Mouse (Mus musculus): ENCODE data around the gene 2010300C02Rik. TPM values are rescaled to one million over a fixed set of nuclear protein-coding genes. Genes with fewer than 3 reads are reported as not detected.
A peak's percentile ranks its signal among the peaks of the same experiment; 100 is the strongest.

Gene 2010300C02Rik
- polyA plus RNA-seq, 1 experiment from 2014 or later: 8.5 TPM

DNA sequence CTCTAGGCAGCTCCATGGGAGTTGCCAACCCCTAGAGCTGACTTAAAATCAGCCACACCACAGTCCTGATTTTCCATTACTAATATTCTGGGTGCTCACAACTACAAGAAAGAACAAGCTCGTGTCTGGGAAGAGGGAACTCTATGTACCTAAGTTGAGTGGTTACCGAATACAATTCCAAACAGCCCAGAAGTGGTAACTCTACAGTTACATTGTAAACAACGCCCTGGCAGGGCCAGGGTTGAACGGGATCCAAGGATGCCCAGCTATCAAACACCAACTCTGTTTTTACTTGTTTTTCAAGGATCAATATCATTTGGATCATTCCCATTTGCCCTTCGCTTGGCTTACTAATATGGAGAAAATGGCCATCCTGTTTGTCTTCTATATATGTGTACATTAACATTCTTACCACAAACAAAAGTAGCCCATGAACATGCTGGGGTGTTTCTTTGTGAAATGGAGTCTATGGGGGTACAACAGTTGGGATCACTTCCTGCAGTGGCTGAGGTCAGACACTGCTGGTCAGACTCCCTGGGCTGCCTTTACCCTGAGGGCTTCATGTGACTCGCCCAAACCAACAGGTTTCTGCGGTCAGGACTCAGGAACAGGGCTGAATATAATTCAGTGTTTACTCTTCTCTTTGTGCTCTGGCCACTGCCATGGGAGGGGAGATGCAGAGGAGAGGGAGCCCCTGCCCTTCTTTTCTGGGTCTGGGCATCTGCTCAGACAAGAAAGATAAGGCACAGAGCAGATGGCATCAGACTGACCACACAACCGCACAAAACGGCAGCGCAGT lies 89.3 kb downstream of the 2010300C02Rik start:
- Histone ChIP-seq H3K27me3 (ENCODE audit: insufficient read depth, low read length) (no peaks in the 10 kb centered on the region), H3K4me1 (ENCODE audit: insufficient read depth) (no peaks in the 10 kb centered on the region), H3K4me2 (no peak overlapping the region), H3K9ac (no peak overlapping the region), H3K4me3 (ENCODE audit: low read depth, low read length) (no peak overlapping the region), H3K9me3 (ENCODE audit: low read depth, low read length) (no peaks in the 10 kb centered on the region), H3K36me3 (ENCODE audit: insufficient read depth) (no peaks in the 10 kb centered on the region), H3K27ac (ENCODE audit: low read depth) (no peak overlapping the region)
- 70% methylated on average over 10 of the region's 10 CpGs for WGBS
- TF ChIP-seq CTCF (IDR thresholded peaks at IDR 0.05; ENCODE audit: low read depth): no peak
- ATAC-seq (ENCODE audit: insufficient read depth): no peak
- no peak for DNase-seq

DNA sequence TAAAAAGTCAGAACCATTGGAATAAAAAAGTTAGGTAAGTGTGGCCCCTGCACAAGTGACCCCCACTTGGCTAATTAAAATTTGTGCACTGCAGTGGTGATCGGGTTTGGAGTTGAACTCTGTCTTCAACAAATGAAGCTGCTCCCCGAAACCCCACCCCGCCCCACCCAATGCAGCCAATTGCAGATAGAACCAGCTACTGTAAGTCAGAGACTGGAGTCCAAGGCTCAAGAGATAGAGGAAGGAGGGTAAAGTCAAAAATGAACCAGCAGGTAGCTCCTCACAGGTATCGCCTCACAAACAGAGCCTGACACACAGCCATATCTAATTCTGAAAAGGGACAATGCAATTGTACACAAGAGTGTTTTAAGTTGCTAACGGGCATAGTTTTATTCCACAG lies 90.0 kb downstream of the 2010300C02Rik start:
- H3K4me1 ChIP-seq (ENCODE audit: insufficient read depth): no peaks in the 10 kb centered on the region
- no peak for TF ChIP-seq CTCF (IDR thresholded peaks at IDR 0.05; ENCODE audit: low read depth)
- 94% methylated on average over 5 of the region's 5 CpGs for WGBS
- no peak for ATAC-seq (ENCODE audit: insufficient read depth)
- H3K9me3 ChIP-seq (ENCODE audit: low read depth, low read length): no peaks in the 10 kb centered on the region
- DNase-seq: no peak
- no peak overlapping the region for H3K4me3 ChIP-seq (ENCODE audit: low read depth, low read length)
- H3K9ac ChIP-seq: no peak overlapping the region
- H3K27ac ChIP-seq (ENCODE audit: low read depth): no peak overlapping the region
- H3K27me3 ChIP-seq (ENCODE audit: insufficient read depth, low read length): no peaks in the 10 kb centered on the region
- H3K36me3 ChIP-seq (ENCODE audit: insufficient read depth): no peaks in the 10 kb centered on the region
- H3K4me2 ChIP-seq: no peak overlapping the region

DNA sequence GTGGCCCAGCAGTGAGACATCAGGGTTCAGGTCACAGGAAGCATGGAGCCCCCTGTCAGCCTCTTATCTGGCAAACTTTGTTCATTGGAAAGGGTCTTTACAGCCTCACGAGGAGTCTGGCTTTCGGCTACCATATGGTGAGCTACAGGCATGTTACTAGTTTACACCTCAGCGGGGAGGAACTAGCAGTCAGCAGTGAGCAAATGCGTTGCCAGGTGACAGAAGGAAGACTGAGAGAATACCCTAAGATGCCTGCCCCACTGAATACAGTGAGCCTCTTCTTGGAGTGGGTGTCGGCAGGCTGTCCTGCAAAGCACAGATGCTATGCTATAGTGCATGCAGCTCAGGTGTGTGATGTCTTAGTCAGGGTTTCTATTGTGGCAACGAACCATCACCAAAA lies 91.1 kb downstream of the 2010300C02Rik start:
- 51% methylated on average over 6 of the region's 6 CpGs for WGBS
- H3K27ac ChIP-seq (ENCODE audit: low read depth): no peak overlapping the region
- H3K4me1 ChIP-seq (ENCODE audit: insufficient read depth): no peaks in the 10 kb centered on the region
- no peaks in the 10 kb centered on the region for H3K27me3 ChIP-seq (ENCODE audit: insufficient read depth, low read length)
- no peaks in the 10 kb centered on the region for H3K36me3 ChIP-seq (ENCODE audit: insufficient read depth)
- no peak overlapping the region for H3K9ac ChIP-seq
- DNase-seq (no peak), ATAC-seq (ENCODE audit: insufficient read depth) (no peak)
- TF ChIP-seq CTCF (IDR thresholded peaks at IDR 0.05; ENCODE audit: low read depth): no peak
- no peak overlapping the region for H3K4me3 ChIP-seq (ENCODE audit: low read depth, low read length)
- no peak overlapping the region for H3K4me2 ChIP-seq
- H3K9me3 ChIP-seq (ENCODE audit: low read depth, low read length): no peaks in the 10 kb centered on the region

DNA sequence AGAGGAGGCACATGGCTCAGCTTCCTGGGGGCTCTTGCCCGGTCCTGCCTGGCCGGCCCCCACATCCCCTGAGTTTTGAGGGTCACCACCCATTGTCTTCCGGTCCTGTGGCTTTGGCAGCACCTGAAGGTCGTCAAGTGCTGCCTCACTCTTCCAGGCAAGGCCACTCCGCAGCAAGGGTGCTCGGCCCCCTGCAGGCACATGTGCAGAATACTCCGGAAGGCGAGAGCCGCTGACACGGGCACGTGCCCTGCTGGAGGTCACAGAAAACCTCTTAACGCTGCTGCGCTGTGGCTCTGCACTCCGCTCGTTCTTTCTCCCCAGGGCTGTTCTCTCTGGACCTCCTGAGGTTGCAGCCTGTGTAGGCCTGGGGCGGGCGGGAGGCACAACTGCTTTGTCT lies 95.7 kb downstream of the 2010300C02Rik start:
- Histone ChIP-seq H3K27ac (ENCODE audit: low read depth) (no peak overlapping the region), H3K27me3 (ENCODE audit: insufficient read depth, low read length) (no peaks in the 10 kb centered on the region), H3K36me3 (ENCODE audit: insufficient read depth) (no peaks in the 10 kb centered on the region), H3K9ac (no peak overlapping the region), H3K4me1 (ENCODE audit: insufficient read depth) (no peaks in the 10 kb centered on the region), H3K4me3 (ENCODE audit: low read depth, low read length) (no peak overlapping the region), H3K4me2 (no peak overlapping the region), H3K9me3 (ENCODE audit: low read depth, low read length) (no peaks in the 10 kb centered on the region)
- TF ChIP-seq CTCF (IDR thresholded peaks at IDR 0.05; ENCODE audit: low read depth): peak; percentile 24
- ATAC-seq (ENCODE audit: insufficient read depth): no peak
- no peak for DNase-seq
- WGBS: 85% methylated on average over 17 of the region's 17 CpGs

DNA sequence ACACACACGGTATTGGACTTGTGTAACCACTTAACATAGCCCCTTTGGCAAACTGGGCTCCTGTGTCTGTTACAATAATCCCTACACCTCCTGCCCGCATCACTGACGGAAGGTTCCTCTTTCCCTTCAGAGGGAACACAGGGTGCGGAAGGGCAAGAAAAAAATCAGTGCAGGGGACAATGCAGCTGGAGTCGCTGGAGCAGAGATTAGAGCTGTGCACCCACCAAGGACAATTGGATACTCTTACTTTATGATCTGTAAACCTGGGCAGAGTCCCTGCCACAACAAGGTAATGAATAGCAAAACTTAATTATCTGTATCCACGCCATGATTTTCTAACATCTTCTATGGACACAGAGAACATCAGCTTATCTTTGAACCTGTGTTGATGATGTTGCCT lies 97.8 kb downstream of the 2010300C02Rik start:
- Histone ChIP-seq H3K9me3 (ENCODE audit: low read depth, low read length) (no peaks in the 10 kb centered on the region), H3K9ac (no peak overlapping the region), H3K27ac (ENCODE audit: low read depth) (no peak overlapping the region), H3K4me1 (ENCODE audit: insufficient read depth) (no peaks in the 10 kb centered on the region), H3K4me3 (ENCODE audit: low read depth, low read length) (no peak overlapping the region), H3K4me2 (no peak overlapping the region), H3K27me3 (ENCODE audit: insufficient read depth, low read length) (no peaks in the 10 kb centered on the region), H3K36me3 (ENCODE audit: insufficient read depth) (no peaks in the 10 kb centered on the region)
- 76% methylated on average over 6 of the region's 6 CpGs for WGBS
- no peak for ATAC-seq (ENCODE audit: insufficient read depth)
- TF ChIP-seq CTCF (IDR thresholded peaks at IDR 0.05; ENCODE audit: low read depth): no peak
- DNase-seq: no peak

DNA sequence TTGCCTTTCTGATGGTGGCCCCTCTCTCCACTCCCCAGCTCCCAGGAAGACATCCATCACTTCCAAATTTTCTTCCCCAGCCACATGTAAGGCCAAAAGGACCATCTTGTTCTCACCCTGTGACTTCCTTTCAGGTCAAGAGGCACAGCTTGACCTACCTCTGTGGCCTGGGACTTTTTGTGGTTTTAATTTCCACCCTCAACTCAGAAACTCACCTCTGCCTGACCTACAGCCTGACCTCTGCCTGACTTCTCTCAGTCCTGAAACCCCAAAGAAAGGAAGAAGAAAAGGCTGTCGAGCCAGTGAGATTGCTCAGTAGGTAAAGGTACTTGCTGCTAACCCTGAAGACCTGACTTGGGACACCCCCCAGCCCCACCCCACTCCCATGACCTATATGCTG lies 100.3 kb downstream of the 2010300C02Rik start:
- Histone ChIP-seq H3K27ac (ENCODE audit: low read depth) (no peak overlapping the region), H3K4me1 (ENCODE audit: insufficient read depth) (0 out of 2 replicates have a peak, but pooled peaks cover 5% of the 10 kb centered on the region), H3K4me3 (ENCODE audit: low read depth, low read length) (no peak overlapping the region), H3K4me2 (no peak overlapping the region), H3K9me3 (ENCODE audit: low read depth, low read length) (no peaks in the 10 kb centered on the region), H3K27me3 (ENCODE audit: insufficient read depth, low read length) (no peaks in the 10 kb centered on the region), H3K36me3 (ENCODE audit: insufficient read depth) (no peaks in the 10 kb centered on the region), H3K9ac (no peak overlapping the region)
- ATAC-seq (ENCODE audit: insufficient read depth): no peak
- DNase-seq: no peak
- WGBS: 42% methylated on average over 1 of the region's 1 CpGs
- TF ChIP-seq CTCF (IDR thresholded peaks at IDR 0.05; ENCODE audit: low read depth): no peak

DNA sequence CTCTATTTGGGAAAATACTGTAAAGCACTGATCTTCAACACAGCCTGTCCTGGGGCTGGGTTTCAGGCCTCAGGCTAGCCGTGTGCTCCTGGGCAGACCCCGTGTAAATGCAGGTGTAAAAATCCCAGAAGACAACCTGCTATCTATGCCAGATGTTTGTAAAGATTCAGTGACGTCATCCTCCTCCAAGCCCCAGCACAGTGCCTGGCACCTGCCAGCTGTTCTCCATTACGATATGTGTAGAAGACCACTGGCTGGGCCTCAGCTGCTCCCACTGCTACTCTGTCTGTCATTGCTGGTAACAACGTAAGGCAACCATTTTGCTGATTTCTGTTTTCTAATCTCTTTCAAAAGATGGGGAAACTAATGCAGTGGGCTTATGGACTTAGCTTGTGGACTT lies 102.8 kb downstream of the 2010300C02Rik start:
- ATAC-seq (ENCODE audit: insufficient read depth): peak; percentile 33; the same call in 1 of the 2 replicates
- H3K27ac ChIP-seq (ENCODE audit: low read depth): peak overlapping the region; percentile 56; the same call in 1 of the 2 replicates

More for the DNA sequence above, 102.8 kb downstream of the 2010300C02Rik start:
- 0 out of 2 replicates have a peak, but pooled peaks cover 5% of the 10 kb centered on the region for H3K4me1 ChIP-seq (ENCODE audit: insufficient read depth)
- H3K4me2 ChIP-seq: no peak overlapping the region
- no peaks in the 10 kb centered on the region for H3K9me3 ChIP-seq (ENCODE audit: low read depth, low read length)
- no peak for TF ChIP-seq CTCF (IDR thresholded peaks at IDR 0.05; ENCODE audit: low read depth)
- WGBS: 51% methylated on average over 5 of the region's 5 CpGs
- H3K4me3 ChIP-seq (ENCODE audit: low read depth, low read length): no peak overlapping the region
- no peak for DNase-seq
- no peak overlapping the region for H3K9ac ChIP-seq
- H3K27me3 ChIP-seq (ENCODE audit: insufficient read depth, low read length): no peaks in the 10 kb centered on the region
- H3K36me3 ChIP-seq (ENCODE audit: insufficient read depth): no peaks in the 10 kb centered on the region

All from lung, embryonic 14.5 days (tissue).